ENCODE assay signal across 9 mouse cellular contexts in genomic region chr15:12823455-12824119, GRCm38 (mm10). TPM values are rescaled to one million over a fixed set of nuclear protein-coding genes. Genes with fewer than 3 reads are reported as not detected.
DNase-seq lines count a peak whose midpoint lies in the region; ATAC-seq and TF ChIP-seq lines count a peak whose summit lies in the region.
"Had no signal": no experiment of that assay in that cellular context is flagged by ENCODE, and none has a peak within 500 bp of the region (broad histone marks: within the 10 kb centered on the region; RNA-seq: fewer than 3 reads in every experiment).

No protein-coding gene starts in this region.

- H3K4me3 ChIP-seq in heart, embryonic 13.5 days = peak overlapping the region; percentile 96
- H3K4me3 ChIP-seq in bone marrow, adult 2 months (replicated peaks; ENCODE audit: control insufficient read depth, low read depth, low read length) = peak overlapping the region; percentile 42
- H3K4me3 ChIP-seq in hindbrain, embryonic 12.5 days = peak overlapping the region; percentile 91
- H3K4me3 ChIP-seq in midbrain, embryonic 14.5 days (replicated peaks; ENCODE audit: low read depth, low read length) = peak overlapping the region; percentile 90

- no peak for TF ChIP-seq CTCF in bone marrow, adult 2 months (IDR thresholded peaks at IDR 0.05; ENCODE audit: control insufficient read depth, insufficient read depth, low read length)

- peaks cover 25% of the 10 kb centered on the region for H3K4me1 ChIP-seq in heart, embryonic 13.5 days
- no peaks in the 10 kb centered on the region; the same call in 1 of the 2 replicates for H3K4me1 ChIP-seq in bone marrow, adult 2 months (ENCODE audit: control insufficient read depth, insufficient read depth, low read length)
- H3K4me1 ChIP-seq in hindbrain, embryonic 12.5 days = peaks cover 21% of the 10 kb centered on the region
- H3K4me1 ChIP-seq in midbrain, embryonic 14.5 days (ENCODE audit: control insufficient read depth, insufficient read depth, low read length) = peaks cover 21% of the 10 kb centered on the region

- 0 out of 2 replicates have a peak overlapping the region, but pooled peaks have one; percentile 61 for H3K27ac ChIP-seq in heart, embryonic 13.5 days (replicated peaks)
- no peak overlapping the region for H3K27ac ChIP-seq in bone marrow, adult 2 months (ENCODE audit: control insufficient read depth, insufficient read depth, low read depth, low read length, poor library complexity)
- no peak overlapping the region for H3K27ac ChIP-seq in hindbrain, embryonic 12.5 days
- no peak overlapping the region for H3K27ac ChIP-seq in midbrain, embryonic 14.5 days (replicated peaks; ENCODE audit: low read depth, low read length)

- no peaks in the 10 kb centered on the region for H3K27me3 ChIP-seq in heart, embryonic 13.5 days (replicated peaks)
- no peaks in the 10 kb centered on the region for H3K27me3 ChIP-seq in hindbrain, embryonic 12.5 days
- no peaks in the 10 kb centered on the region for H3K27me3 ChIP-seq in midbrain, embryonic 14.5 days (ENCODE audit: control insufficient read depth, insufficient read depth, low read length)

- peaks cover 59% of the 10 kb centered on the region for H3K36me3 ChIP-seq in heart, embryonic 13.5 days
- peaks cover 44% of the 10 kb centered on the region for H3K36me3 ChIP-seq in hindbrain, embryonic 12.5 days
- H3K36me3 ChIP-seq in midbrain, embryonic 14.5 days (ENCODE audit: control insufficient read depth, insufficient read depth, low read length) = peaks cover 49% of the 10 kb centered on the region

- ATAC-seq in heart, embryonic 13.5 days (ENCODE audit: extremely low read depth, insufficient number of reproducible peaks, low FRiP score, low TSS enrichment) = no peak
- no peak for ATAC-seq in hindbrain, embryonic 12.5 days (ENCODE audit: low FRiP score)
- ATAC-seq in midbrain, embryonic 14.5 days (ENCODE audit: low FRiP score, low TSS enrichment) = no peak

- no peak for DNase-seq in heart, postnatal 36 days
- DNase-seq in midbrain, embryonic 14.5 days = no peak
- DNase-seq in natural killer cell, adult 2 months (ENCODE audit: low spot score in 2 of 2) = no peak
- DNase-seq in left cerebral cortex, adult 18-20 months (ENCODE audit: low spot score in 2 of 2) = no peak
- no peak for DNase-seq in layer of hippocampus, adult 9-11 months
- DNase-seq: kidney, adult 9 months had no signal

- no peak for TF ChIP-seq POLR2A in bone marrow, adult 2 months (IDR thresholded peaks at IDR 0.05; ENCODE audit: borderline replicate concordance, control insufficient read depth, low read depth, low read length)

- peak overlapping the region; percentile 95 for H3K9ac ChIP-seq in heart, embryonic 13.5 days
- H3K9ac ChIP-seq in hindbrain, embryonic 12.5 days = peak overlapping the region; percentile 88
- peak overlapping the region; percentile 87 for H3K9ac ChIP-seq in midbrain, embryonic 14.5 days (replicated peaks; ENCODE audit: low read length)

- H3K4me2 ChIP-seq in heart, embryonic 13.5 days = peak overlapping the region; percentile 89
- H3K4me2 ChIP-seq in hindbrain, embryonic 12.5 days (replicated peaks) = peak overlapping the region; percentile 69
- peak overlapping the region; percentile 67 for H3K4me2 ChIP-seq in midbrain, embryonic 14.5 days (ENCODE audit: low read length)

- 75% methylated on average over 2 of the region's 2 CpGs for WGBS in heart, embryonic 13.5 days
- 49% methylated on average over 2 of the region's 2 CpGs for WGBS in bone marrow, adult 2 months
- 93% methylated on average over 2 of the region's 2 CpGs for WGBS in hindbrain, embryonic 12.5 days
- WGBS in midbrain, embryonic 14.5 days = 94% methylated on average over 2 of the region's 2 CpGs

- no peaks in the 10 kb centered on the region for H3K9me3 ChIP-seq in heart, embryonic 13.5 days
- no peaks in the 10 kb centered on the region for H3K9me3 ChIP-seq in hindbrain, embryonic 12.5 days (replicated peaks)
- H3K9me3 ChIP-seq in midbrain, embryonic 14.5 days (ENCODE audit: control insufficient read depth, low read length) = no peaks in the 10 kb centered on the region

- intact Hi-C loops in heart, postnatal 36 days (cut with DNase I) = loop anchor here (10.0 kb wide), 1 partner anchor 829 kb away; the partner anchor contains the start of gene Sub1

RNA-seq across cellular contexts. Expression of gene 6030458C11Rik, which starts 0.9 kb away (rescaled TPM):
- polyA plus RNA-seq in heart, embryonic 13.5 days (2015; fragmentation: Nextera tagmentation; extraction: Ambion mirVana) = 26.8 and 27.2 TPM in 2 replicates
- total RNA-seq in heart, postnatal 36 days (2021) = 10 to 100 TPM; 12.5 to 13.7 TPM
- 21.3 and 25.6 TPM in 2 replicates for polyA plus RNA-seq in bone marrow, adult 2 months (2011; ENCODE audit: insufficient read depth, insufficient read length, low replicate concordance, missing spikeins)
- polyA plus RNA-seq in hindbrain, embryonic 12.5 days (2016; fragmentation: Nextera tagmentation; extraction: Ambion mirVana) = 39.9 and 40.6 TPM in 2 replicates
- polyA plus RNA-seq in midbrain, embryonic 14.5 days (2014; fragmentation: Nextera tagmentation; extraction: Ambion mirVana) = 24.1 and 25.7 TPM in 2 replicates
- 10 to 100 TPM; 24.5 to 26.1 TPM for total RNA-seq in left cerebral cortex, adult 18-20 months (2021)

RNA-seq across cellular contexts. Expression of gene Drosha, which starts 1.0 kb away (rescaled TPM):
- polyA plus RNA-seq in heart, embryonic 13.5 days (2015; fragmentation: Nextera tagmentation; extraction: Ambion mirVana) = 24.4 and 25.5 TPM in 2 replicates
- 10 to 100 TPM; 35.8 to 39.0 TPM for total RNA-seq in heart, postnatal 36 days (2021)
- 14.3 and 26.3 TPM in 2 replicates for polyA plus RNA-seq in bone marrow, adult 2 months (2011; ENCODE audit: insufficient read depth, insufficient read length, low replicate concordance, missing spikeins)
- polyA plus RNA-seq in hindbrain, embryonic 12.5 days (2016; fragmentation: Nextera tagmentation; extraction: Ambion mirVana) = 65.1 and 71.8 TPM in 2 replicates
- 45.7 and 63.2 TPM in 2 replicates for polyA plus RNA-seq in midbrain, embryonic 14.5 days (2014; fragmentation: Nextera tagmentation; extraction: Ambion mirVana)
- 10 to 100 TPM; 87.5 to 90.5 TPM for total RNA-seq in left cerebral cortex, adult 18-20 months (2021)

Comparison
In these comparisons a context has a peak if more than half of its experiments do, and no peak if none do; other contexts are left out.
1. H3K4me3 ChIP-seq: peak in every context shown above with its lines; median percentile 96 in heart, embryonic 13.5 days; 91 in hindbrain, embryonic 12.5 days; 90 in midbrain, embryonic 14.5 days; 42 in bone marrow, adult 2 months.